ENCODE assay signal across 14 mouse cellular contexts in the genomic region with DNA sequence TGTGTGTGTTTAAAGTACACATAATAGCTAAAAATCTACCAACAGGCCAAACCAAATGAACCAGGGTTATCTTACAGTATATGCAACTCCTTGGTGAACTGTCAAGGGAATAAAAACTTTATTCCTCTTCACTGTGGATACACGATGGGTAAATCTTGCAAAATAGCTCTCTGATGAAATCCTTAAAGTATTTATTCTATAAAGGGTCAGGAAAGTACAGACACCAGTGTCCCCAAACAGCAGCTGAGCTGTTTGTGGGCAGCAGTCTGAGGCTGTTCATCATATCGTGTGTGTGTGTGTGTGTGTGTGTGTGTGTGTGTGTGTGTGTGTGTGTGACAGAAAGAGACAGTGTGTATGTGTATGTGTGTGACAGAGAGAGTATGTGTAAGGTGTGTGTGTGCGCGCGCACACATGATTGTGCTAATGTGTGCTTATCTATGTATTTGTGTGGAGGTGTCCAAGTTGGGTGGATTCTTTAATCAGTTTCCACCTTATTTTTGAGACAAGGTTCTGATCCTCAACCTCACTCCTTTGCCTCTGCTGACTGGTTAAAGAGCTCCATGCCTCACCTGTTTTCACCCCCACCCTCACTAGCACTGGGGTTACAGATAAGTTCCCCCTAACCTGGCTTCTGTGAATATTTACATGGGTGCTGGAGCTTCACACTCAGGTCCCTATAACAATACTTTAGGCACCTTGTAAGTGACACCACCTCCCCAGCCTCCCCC.
"Had no signal": no experiment of that assay in that cellular context is flagged by ENCODE, and none has a peak within 500 bp of the region (broad histone marks: within the 10 kb centered on the region; RNA-seq: fewer than 3 reads in every experiment).

No protein-coding gene starts in this region.

- H3K4me3 ChIP-seq: kidney, embryonic 15.5 days; limb, embryonic 12.5 days; lung, embryonic 15.5 days; midbrain, embryonic 15.5 days; neural tube, embryonic 12.5 days had no signal

- H3K27me3 ChIP-seq: kidney, embryonic 15.5 days; limb, embryonic 12.5 days; lung, embryonic 15.5 days; midbrain, embryonic 15.5 days; neural tube, embryonic 12.5 days had no signal

- H3K9ac ChIP-seq: kidney, embryonic 15.5 days; limb, embryonic 12.5 days; lung, embryonic 15.5 days; midbrain, embryonic 15.5 days; neural tube, embryonic 12.5 days had no signal

- H3K27ac ChIP-seq: kidney, embryonic 15.5 days; limb, embryonic 12.5 days; lung, embryonic 15.5 days; macrophage; midbrain, embryonic 15.5 days; neural tube, embryonic 12.5 days had no signal

- H3K4me1 ChIP-seq: kidney, embryonic 15.5 days; limb, embryonic 12.5 days; lung, embryonic 15.5 days; midbrain, embryonic 15.5 days; neural tube, embryonic 12.5 days had no signal

- DNase-seq: kidney, adult 2 months; kidney, postnatal 14 days; lung, postnatal 14 days; retina, postnatal 1 day; right cerebral cortex, postnatal 4 days; thymus, postnatal 4 days had no signal

- H3K36me3 ChIP-seq: kidney, embryonic 15.5 days; limb, embryonic 12.5 days; lung, embryonic 15.5 days; midbrain, embryonic 15.5 days; neural tube, embryonic 12.5 days had no signal

- ATAC-seq: intestine, embryonic 16.5 days; midbrain, embryonic 15.5 days had no signal

- H3K4me2 ChIP-seq: kidney, embryonic 15.5 days; limb, embryonic 12.5 days; lung, embryonic 15.5 days; midbrain, embryonic 11.5 days; midbrain, embryonic 15.5 days; neural tube, embryonic 12.5 days had no signal

- H3K9me3 ChIP-seq: kidney, embryonic 15.5 days; limb, embryonic 12.5 days; lung, embryonic 15.5 days; midbrain, embryonic 15.5 days; neural tube, embryonic 12.5 days had no signal
